Mouse (Mus musculus): Measurements from ENCODE around the gene Fzr1. TPM values are rescaled to one million over a fixed set of nuclear protein-coding genes. Genes with fewer than 3 reads are reported as not detected.

The Fzr1 gene
- polyA plus RNA-seq, 1 experiment from 2014 or later: 70.0 TPM

- WGBS (ENCODE audit: insufficient replicate concordance): 73% methylated on average over 4 of the region's 4 CpGs
- Histone ChIP-seq H3K36me3 (ENCODE audit: control insufficient read depth, insufficient read depth, low read length) (no peaks in the 10 kb centered on the region), H3K4me3 (ENCODE audit: low read depth, low read length) (no peak overlapping the region), H3K27ac (ENCODE audit: low read depth, low read length) (no peak overlapping the region), H3K4me1 (ENCODE audit: control insufficient read depth, insufficient read depth, low read length) (peaks cover 26% of the 10 kb centered on the region), H3K27me3 (ENCODE audit: control insufficient read depth, insufficient read depth, low read length) (no peaks in the 10 kb centered on the region), H3K4me2 (no peak overlapping the region), H3K9me3 (replicated peaks; ENCODE audit: control insufficient read depth, low read length) (no peaks in the 10 kb centered on the region), H3K9ac (ENCODE audit: low read depth, low read length) (no peak overlapping the region)
- ATAC-seq (replicated peaks; ENCODE audit: insufficient number of reproducible peaks, low FRiP score, low TSS enrichment): no peak
Observed at GRCm38 (mm10) chr10:81355533-81355932, 22.8 kb downstream of the Fzr1 start.

DNA sequence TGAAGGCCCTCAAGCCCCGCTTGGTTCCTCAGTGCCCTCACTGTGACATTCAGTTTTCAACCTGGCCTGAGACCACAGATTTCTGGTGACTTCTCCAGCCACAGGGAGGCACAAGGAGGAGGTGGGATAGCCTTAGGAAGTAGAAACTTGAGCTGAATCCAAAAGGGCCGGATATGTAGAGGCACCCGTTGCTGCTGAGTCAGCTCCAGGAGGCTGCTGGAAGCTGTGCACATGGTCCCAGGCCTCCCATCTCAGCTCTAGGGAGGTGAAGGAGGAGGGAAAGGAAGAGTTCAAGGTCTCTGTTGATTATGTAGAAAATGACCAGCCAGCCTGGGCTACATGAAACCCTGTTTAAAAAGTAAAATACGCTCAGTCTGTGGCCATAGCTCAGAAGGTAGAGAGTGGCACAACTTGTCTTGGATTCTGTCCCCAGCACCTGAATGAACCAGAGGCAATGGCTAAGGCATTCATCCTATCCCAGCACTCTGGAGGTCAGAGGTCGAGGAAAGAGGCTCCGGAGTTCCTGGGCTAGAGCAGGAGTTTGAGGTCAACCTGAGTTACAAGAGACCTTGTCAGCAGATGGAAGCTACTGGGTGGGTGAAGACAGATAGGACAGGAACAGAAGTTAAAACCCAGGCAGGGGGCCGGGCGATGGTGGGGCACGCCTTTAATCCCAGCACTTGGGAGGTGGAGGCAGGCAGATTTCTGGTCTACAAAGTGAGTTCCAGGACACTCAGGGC lies 23.4 kb downstream of the Fzr1 start:
- no peak for ATAC-seq (replicated peaks; ENCODE audit: insufficient number of reproducible peaks, low FRiP score, low TSS enrichment)
- Histone ChIP-seq H3K4me3 (ENCODE audit: low read depth, low read length) (no peak overlapping the region), H3K9ac (ENCODE audit: low read depth, low read length) (no peak overlapping the region), H3K27me3 (ENCODE audit: control insufficient read depth, insufficient read depth, low read length) (no peaks in the 10 kb centered on the region), H3K4me2 (no peak overlapping the region), H3K4me1 (ENCODE audit: control insufficient read depth, insufficient read depth, low read length) (peaks cover 25% of the 10 kb centered on the region), H3K9me3 (replicated peaks; ENCODE audit: control insufficient read depth, low read length) (no peaks in the 10 kb centered on the region), H3K36me3 (ENCODE audit: control insufficient read depth, insufficient read depth, low read length) (no peaks in the 10 kb centered on the region), H3K27ac (ENCODE audit: low read depth, low read length) (no peak overlapping the region)
- WGBS (ENCODE audit: insufficient replicate concordance): 55% methylated on average over 9 of the region's 9 CpGs

DNA sequence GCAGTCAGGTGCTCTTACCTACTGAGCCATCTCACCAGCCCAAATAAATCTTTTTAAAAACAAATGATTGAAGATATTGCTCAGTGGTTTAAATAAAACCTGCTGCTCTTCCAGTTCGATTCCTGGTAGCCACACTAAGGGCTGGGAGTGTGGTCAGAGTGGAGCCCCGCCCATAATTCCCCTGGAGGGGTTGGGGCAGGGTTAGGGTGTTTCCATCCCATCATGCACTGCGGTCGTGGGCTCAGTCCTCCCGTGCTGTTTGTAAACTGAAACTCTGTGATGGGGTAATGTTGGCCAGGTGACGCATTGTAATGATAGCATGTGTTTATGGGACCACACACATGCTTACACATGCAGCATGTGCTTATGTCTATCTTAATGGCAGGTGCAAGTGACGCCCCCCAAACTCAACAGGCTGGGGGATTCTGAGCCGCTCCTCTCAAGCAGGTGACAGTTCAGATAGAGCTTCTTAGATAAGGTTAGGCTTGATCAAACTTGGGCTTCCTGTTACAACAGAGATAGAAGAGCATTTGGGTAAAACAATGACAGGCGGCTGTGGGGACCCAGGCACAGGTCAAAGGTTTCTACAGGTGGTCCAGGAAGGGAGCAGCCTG lies 26.5 kb downstream of the Fzr1 start:
- H3K27me3 ChIP-seq (ENCODE audit: control insufficient read depth, insufficient read depth, low read length): no peaks in the 10 kb centered on the region
- WGBS (ENCODE audit: insufficient replicate concordance): 15% methylated on average over 9 of the region's 9 CpGs
- peak overlapping the region; percentile 54; the same call in 1 of the 2 replicates for H3K9ac ChIP-seq (ENCODE audit: low read depth, low read length)
- peaks cover 11% of the 10 kb centered on the region; the same call in 1 of the 2 replicates for H3K36me3 ChIP-seq (ENCODE audit: control insufficient read depth, insufficient read depth, low read length)
- H3K4me3 ChIP-seq (ENCODE audit: low read depth, low read length): no peak overlapping the region
- ATAC-seq (replicated peaks; ENCODE audit: insufficient number of reproducible peaks, low FRiP score, low TSS enrichment): no peak
- H3K27ac ChIP-seq (ENCODE audit: low read depth, low read length): peak overlapping the region; percentile 41
- peaks cover 34% of the 10 kb centered on the region for H3K4me1 ChIP-seq (ENCODE audit: control insufficient read depth, insufficient read depth, low read length)
- H3K4me2 ChIP-seq: peak overlapping the region; percentile 47
- no peaks in the 10 kb centered on the region for H3K9me3 ChIP-seq (replicated peaks; ENCODE audit: control insufficient read depth, low read length)

- Histone ChIP-seq H3K9me3 (replicated peaks; ENCODE audit: control insufficient read depth, low read length) (no peaks in the 10 kb centered on the region), H3K36me3 (ENCODE audit: control insufficient read depth, insufficient read depth, low read length) (peaks cover 11% of the 10 kb centered on the region; the same call in 1 of the 2 replicates), H3K27ac (ENCODE audit: low read depth, low read length) (peak within 1 kb of the TSS; percentile 80), H3K4me1 (ENCODE audit: control insufficient read depth, insufficient read depth, low read length) (peaks cover 37% of the 10 kb centered on the region), H3K27me3 (ENCODE audit: control insufficient read depth, insufficient read depth, low read length) (no peaks in the 10 kb centered on the region), H3K4me3 (ENCODE audit: low read depth, low read length) (peak within 1 kb of the TSS; percentile 85), H3K9ac (ENCODE audit: low read depth, low read length) (peak within 1 kb of the TSS; percentile 93), H3K4me2 (peak within 1 kb of the TSS; percentile 95)
- ATAC-seq (replicated peaks; ENCODE audit: insufficient number of reproducible peaks, low FRiP score, low TSS enrichment): peak; percentile 88
- under 1% methylated on average over 54 of the region's 54 CpGs for WGBS (ENCODE audit: insufficient replicate concordance)
Observed at GRCm38 (mm10) chr10:81350351-81351063, 27.8 kb downstream of the Fzr1 start, which contains the start of gene Hmg20b. TSS of gene Hmg20b (minus strand) at chr10:81350480.

- H3K4me2 ChIP-seq: peak overlapping the region; percentile 95
- H3K4me1 ChIP-seq (ENCODE audit: control insufficient read depth, insufficient read depth, low read length): peaks cover 37% of the 10 kb centered on the region
- peak overlapping the region; percentile 80 for H3K27ac ChIP-seq (ENCODE audit: low read depth, low read length)
- no peaks in the 10 kb centered on the region for H3K9me3 ChIP-seq (replicated peaks; ENCODE audit: control insufficient read depth, low read length)
- ATAC-seq (replicated peaks; ENCODE audit: insufficient number of reproducible peaks, low FRiP score, low TSS enrichment): peak; percentile 8
- WGBS (ENCODE audit: insufficient replicate concordance): under 1% methylated on average over 29 of the region's 29 CpGs
- peak overlapping the region; percentile 93 for H3K9ac ChIP-seq (ENCODE audit: low read depth, low read length)
- peaks cover 11% of the 10 kb centered on the region; the same call in 1 of the 2 replicates for H3K36me3 ChIP-seq (ENCODE audit: control insufficient read depth, insufficient read depth, low read length)
- 0 out of 2 replicates have a peak, but pooled peaks cover under 1% of the 10 kb centered on the region for H3K27me3 ChIP-seq (ENCODE audit: control insufficient read depth, insufficient read depth, low read length)
- H3K4me3 ChIP-seq (ENCODE audit: low read depth, low read length): peak overlapping the region; percentile 85
Observed at GRCm38 (mm10) chr10:81349961-81350350, 28.4 kb downstream of the Fzr1 start.

DNA sequence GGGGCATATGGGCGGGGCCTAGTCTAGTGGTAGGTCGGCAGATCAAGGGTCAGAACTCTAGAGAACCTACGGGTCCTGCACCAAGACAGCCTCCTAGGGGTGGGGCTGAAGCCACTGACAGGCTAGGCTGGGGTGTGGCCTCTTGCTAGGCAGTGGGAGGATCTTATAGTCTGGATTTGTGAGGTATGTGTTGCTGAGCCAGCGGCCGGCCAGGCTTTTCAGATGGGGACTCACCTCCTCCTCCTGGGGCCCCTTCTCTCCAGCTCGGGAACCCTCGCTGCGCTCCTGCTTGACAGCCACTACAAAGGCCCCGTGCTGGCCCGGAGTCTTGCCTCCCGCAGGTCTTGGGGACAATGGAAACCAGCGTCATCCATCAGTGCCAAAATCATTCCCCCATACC lies 29.2 kb downstream of the Fzr1 start:
- H3K4me1 ChIP-seq (ENCODE audit: control insufficient read depth, insufficient read depth, low read length): peaks cover 37% of the 10 kb centered on the region

GRCm38 (mm10) chr10:81346453-81347067 lies 31.8 kb downstream of the Fzr1 start:
- Histone ChIP-seq H3K4me1 (ENCODE audit: control insufficient read depth, insufficient read depth, low read length) (peaks cover 42% of the 10 kb centered on the region), H3K4me3 (ENCODE audit: low read depth, low read length) (peak overlapping the region; percentile 32), H3K9me3 (replicated peaks; ENCODE audit: control insufficient read depth, low read length) (no peaks in the 10 kb centered on the region), H3K27me3 (ENCODE audit: control insufficient read depth, insufficient read depth, low read length) (peaks cover 28% of the 10 kb centered on the region), H3K9ac (ENCODE audit: low read depth, low read length) (no peak overlapping the region), H3K36me3 (ENCODE audit: control insufficient read depth, insufficient read depth, low read length) (peaks cover 11% of the 10 kb centered on the region; the same call in 1 of the 2 replicates), H3K27ac (ENCODE audit: low read depth, low read length) (0 out of 2 replicates have a peak overlapping the region, but pooled peaks have one; percentile 29), H3K4me2 (peak overlapping the region; percentile 61)
- WGBS (ENCODE audit: insufficient replicate concordance): 6% methylated on average over 54 of the region's 55 CpGs
- ATAC-seq (replicated peaks; ENCODE audit: insufficient number of reproducible peaks, low FRiP score, low TSS enrichment): peak; percentile 14; the same call in 1 of the 2 replicates

More for the DNA sequence above, 29.2 kb downstream of the Fzr1 start:
- H3K36me3 ChIP-seq (ENCODE audit: control insufficient read depth, insufficient read depth, low read length): peaks cover 11% of the 10 kb centered on the region; the same call in 1 of the 2 replicates
- H3K27me3 ChIP-seq (ENCODE audit: control insufficient read depth, insufficient read depth, low read length): 0 out of 2 replicates have a peak, but pooled peaks cover 7% of the 10 kb centered on the region
- ATAC-seq (replicated peaks; ENCODE audit: insufficient number of reproducible peaks, low FRiP score, low TSS enrichment): peak; percentile 33; the same call in 1 of the 2 replicates
- peak overlapping the region; percentile 93 for H3K9ac ChIP-seq (ENCODE audit: low read depth, low read length)
- peak overlapping the region; percentile 85 for H3K4me3 ChIP-seq (ENCODE audit: low read depth, low read length)
- H3K27ac ChIP-seq (ENCODE audit: low read depth, low read length): peak overlapping the region; percentile 80
- WGBS (ENCODE audit: insufficient replicate concordance): 5% methylated on average over 12 of the region's 12 CpGs
- peak overlapping the region; percentile 95 for H3K4me2 ChIP-seq
- H3K9me3 ChIP-seq (replicated peaks; ENCODE audit: control insufficient read depth, low read length): no peaks in the 10 kb centered on the region

DNA sequence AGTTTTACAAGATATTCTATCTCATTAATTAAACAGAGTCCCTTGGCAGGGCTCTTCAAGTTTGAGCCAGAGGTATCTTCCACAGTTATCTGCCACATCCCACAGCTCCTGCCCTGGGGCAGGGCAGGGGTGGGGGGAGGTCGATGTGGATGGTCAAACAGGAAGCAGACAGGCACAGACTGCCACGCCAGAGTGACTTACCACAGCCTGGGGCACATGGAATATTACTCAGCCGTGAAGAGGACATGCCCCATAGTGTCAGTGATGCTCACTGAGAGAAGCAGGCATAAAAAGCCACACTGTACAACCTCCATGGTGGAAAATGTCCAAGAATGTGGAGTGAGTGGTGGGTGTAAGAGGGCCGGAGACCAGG lies 33.2 kb downstream of the Fzr1 start:
- H3K27me3 ChIP-seq (ENCODE audit: control insufficient read depth, insufficient read depth, low read length): peaks cover 36% of the 10 kb centered on the region
- 72% methylated on average over 4 of the region's 4 CpGs for WGBS (ENCODE audit: insufficient replicate concordance)
- no peak overlapping the region for H3K27ac ChIP-seq (ENCODE audit: low read depth, low read length)
- ATAC-seq (replicated peaks; ENCODE audit: insufficient number of reproducible peaks, low FRiP score, low TSS enrichment): no peak
- H3K9ac ChIP-seq (ENCODE audit: low read depth, low read length): no peak overlapping the region
- no peak overlapping the region for H3K4me3 ChIP-seq (ENCODE audit: low read depth, low read length)
- H3K4me1 ChIP-seq (ENCODE audit: control insufficient read depth, insufficient read depth, low read length): peaks cover 36% of the 10 kb centered on the region
- H3K36me3 ChIP-seq (ENCODE audit: control insufficient read depth, insufficient read depth, low read length): peaks cover 11% of the 10 kb centered on the region; the same call in 1 of the 2 replicates
- no peak overlapping the region for H3K4me2 ChIP-seq
- no peaks in the 10 kb centered on the region for H3K9me3 ChIP-seq (replicated peaks; ENCODE audit: control insufficient read depth, low read length)
